Mouse (Mus musculus) midbrain, embryonic 16.5 days (tissue): Measurements from ENCODE around the gene Pidd1. TPM values are rescaled to one million over a fixed set of nuclear protein-coding genes. Genes with fewer than 3 reads are reported as not detected.
A peak's percentile ranks its signal among the peaks of the same experiment; 100 is the strongest.

Experiments used
- ATAC-seq: fragments of 200-750 bp; cut with Nextera tagmentation; 2 replicates; pipeline ENCODE4 v1.8.0; 2017; ENCODE audit warnings: moderate TSS enrichment
- H3K27ac ChIP-seq: fragments of 300-500 bp; sonication (generic); 2 replicates; pipeline ENCODE4 v1.5.1; 2014; ENCODE audit warnings: mild to moderate bottlenecking, low read length, mixed read lengths
- H3K27me3 ChIP-seq: fragments of 300-500 bp; sonication (generic); 2 replicates; pipeline ENCODE4 v1.6.1; 2014; ENCODE audit warnings: low read depth, low read length, mixed read lengths; ENCODE audit not compliant: control insufficient read depth, insufficient read depth
- H3K36me3 ChIP-seq: fragments of 300-500 bp; sonication (generic); 2 replicates; pipeline ENCODE4 v1.6.1; 2014; ENCODE audit warnings: mild to moderate bottlenecking, low read length, moderate library complexity, mixed read lengths; ENCODE audit not compliant: control insufficient read depth, insufficient read depth
- H3K4me1 ChIP-seq: fragments of 300-500 bp; sonication (generic); 2 replicates; pipeline ENCODE4 v1.6.1; 2014; ENCODE audit warnings: mild to moderate bottlenecking, low read length, mixed read lengths; ENCODE audit not compliant: control insufficient read depth, insufficient read depth
- H3K4me2 ChIP-seq: fragments of 300-500 bp; sonication (generic); 2 replicates; pipeline ENCODE4 v1.6.1; 2014; ENCODE audit warnings: mild to moderate bottlenecking, low read length, mixed read lengths
- H3K4me3 ChIP-seq: fragments of 300-500 bp; sonication (generic); 2 replicates; pipeline ENCODE4 v1.5.1; 2014; ENCODE audit warnings: low read depth, mild to moderate bottlenecking, low read length, moderate library complexity, mixed read lengths
- H3K9ac ChIP-seq: fragments of 300-500 bp; sonication (generic); 2 replicates; pipeline ENCODE4 v1.6.1; 2014; ENCODE audit warnings: low read depth, low read length, mixed read lengths
- H3K9me3 ChIP-seq: fragments of 300-500 bp; sonication (generic); replicated peaks from 2 replicates; pipeline ENCODE4 v1.6.1; 2014; ENCODE audit warnings: mild to moderate bottlenecking, low read length, mixed read lengths; ENCODE audit not compliant: control insufficient read depth, poor library complexity, severe bottlenecking
- WGBS: fragments of 180-500 bp; shearing (Covaris S2); extraction: QIAGEN DNeasy Blood & Tissue Kit; methylation state at CpG from one replicate; pipeline ENCODE4 v1.1.7; 2014; 5-methylcytosine and 5-hydroxymethylcytosine counted together
- polyA plus RNA-seq: library from polyadenylated mRNA; unstranded; fragments of >200 nt; fragmentation: Nextera tagmentation; extraction: Ambion mirVana; gene quantifications from 2 replicates; pipeline ENCODE4 v1.2.1, GENCODE M21; 2015

Pidd1 gene
- polyA plus RNA-seq, 1 experiment from 2014 or later: 2.4 TPM

DNA sequence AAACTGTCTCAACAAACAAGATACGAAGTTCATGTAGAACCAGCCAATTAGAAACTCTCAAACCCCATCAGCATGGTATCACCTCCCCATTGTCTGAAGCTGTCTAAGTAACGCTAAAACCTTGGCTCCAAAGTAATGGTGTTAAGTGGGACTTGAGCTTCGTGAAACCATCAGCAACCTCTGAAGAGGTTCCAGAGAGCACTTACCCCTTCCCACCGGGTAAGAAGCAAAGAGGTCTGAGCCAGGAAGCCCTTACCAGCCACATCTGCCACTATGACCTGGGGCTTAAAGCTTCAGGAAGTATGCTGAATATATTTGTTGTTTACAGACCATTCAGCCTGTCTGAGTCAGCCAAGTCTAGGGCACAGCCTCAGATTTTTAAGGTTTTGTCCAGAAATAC, 38.4 kb downstream of the Pidd1 start:
- H3K36me3 ChIP-seq: peaks cover 15% of the 10 kb centered on the region
- H3K4me1 ChIP-seq: no peaks in the 10 kb centered on the region
- ATAC-seq: no peak
- no peaks in the 10 kb centered on the region for H3K9me3 ChIP-seq
- no peaks in the 10 kb centered on the region for H3K27me3 ChIP-seq
- 91% methylated on average over 4 of the region's 4 CpGs for WGBS
- H3K9ac ChIP-seq: no peak overlapping the region
- no peak overlapping the region for H3K4me3 ChIP-seq
- no peak overlapping the region for H3K27ac ChIP-seq
- H3K4me2 ChIP-seq: no peak overlapping the region

DNA sequence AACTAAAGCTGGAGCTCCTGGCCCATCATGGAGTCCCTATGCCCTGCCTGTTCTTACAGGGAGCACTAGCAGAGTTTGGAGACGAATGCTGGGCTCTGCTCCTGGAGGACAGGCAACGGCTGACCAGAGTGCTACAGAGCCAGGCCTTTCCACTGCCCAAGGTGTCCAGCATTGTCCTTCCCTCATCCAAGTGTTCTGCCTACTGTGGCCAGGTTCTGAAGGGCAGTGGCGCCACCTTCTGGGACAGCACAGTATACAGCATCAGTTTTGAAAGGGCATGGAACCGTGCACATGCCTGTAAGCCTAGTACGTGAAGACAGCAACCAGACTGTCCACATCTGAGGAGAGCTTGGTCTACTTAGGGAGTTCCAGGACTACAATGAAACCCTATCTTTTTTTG, 40.5 kb downstream of the Pidd1 start:
- H3K27ac ChIP-seq: no peak overlapping the region
- no peak overlapping the region for H3K4me2 ChIP-seq
- WGBS: 47% methylated on average over 5 of the region's 5 CpGs
- ATAC-seq: no peak
- H3K9me3 ChIP-seq: no peaks in the 10 kb centered on the region
- H3K4me3 ChIP-seq: no peak overlapping the region
- H3K9ac ChIP-seq: 0 out of 2 replicates have a peak overlapping the region, but pooled peaks have one; percentile 6
- no peaks in the 10 kb centered on the region for H3K27me3 ChIP-seq
- H3K36me3 ChIP-seq: peaks cover 17% of the 10 kb centered on the region
- H3K4me1 ChIP-seq: no peaks in the 10 kb centered on the region

- no peaks in the 10 kb centered on the region for H3K9me3 ChIP-seq
- H3K4me1 ChIP-seq: peaks cover 11% of the 10 kb centered on the region
- H3K9ac ChIP-seq: no peak overlapping the region
- no peak overlapping the region for H3K4me3 ChIP-seq
- 76% methylated on average over 1 of the region's 1 CpGs for WGBS
- no peak overlapping the region for H3K4me2 ChIP-seq
- H3K36me3 ChIP-seq: peaks cover 12% of the 10 kb centered on the region
- H3K27ac ChIP-seq: no peak overlapping the region
- no peak for ATAC-seq
- peaks cover 2% of the 10 kb centered on the region; the same call in 1 of the 2 replicates for H3K27me3 ChIP-seq
These were observed 48.5 kb downstream of the Pidd1 start for GRCm38 (mm10) chr7:141395348-141395747.

DNA sequence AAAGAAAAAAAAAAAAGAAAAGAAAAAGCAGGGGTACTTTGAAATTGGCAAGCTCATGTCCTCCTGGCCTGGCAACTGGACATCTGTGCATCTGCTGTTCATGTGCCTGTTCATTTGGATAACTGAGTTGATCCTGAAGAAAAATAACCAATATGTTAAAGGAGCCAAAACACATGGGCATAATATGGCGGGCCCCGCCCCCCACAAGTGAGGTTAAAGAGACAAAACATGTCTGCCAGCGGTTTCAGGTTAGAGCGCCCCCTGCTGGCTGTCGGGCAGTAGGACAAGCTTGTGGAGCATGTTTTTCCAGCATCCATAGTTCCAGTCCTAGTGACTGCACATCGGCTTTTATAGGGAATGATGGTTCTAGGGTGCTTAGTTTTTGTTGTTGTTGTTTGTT, 49.1 kb downstream of the Pidd1 start:
- WGBS: 20% methylated on average over 6 of the region's 6 CpGs
- Histone ChIP-seq H3K4me1 (peaks cover 11% of the 10 kb centered on the region), H3K4me2 (no peak overlapping the region), H3K9ac (no peak overlapping the region), H3K27me3 (peaks cover 6% of the 10 kb centered on the region; the same call in 1 of the 2 replicates), H3K27ac (no peak overlapping the region), H3K36me3 (peaks cover 11% of the 10 kb centered on the region), H3K9me3 (no peaks in the 10 kb centered on the region), H3K4me3 (no peak overlapping the region)
- no peak for ATAC-seq

DNA sequence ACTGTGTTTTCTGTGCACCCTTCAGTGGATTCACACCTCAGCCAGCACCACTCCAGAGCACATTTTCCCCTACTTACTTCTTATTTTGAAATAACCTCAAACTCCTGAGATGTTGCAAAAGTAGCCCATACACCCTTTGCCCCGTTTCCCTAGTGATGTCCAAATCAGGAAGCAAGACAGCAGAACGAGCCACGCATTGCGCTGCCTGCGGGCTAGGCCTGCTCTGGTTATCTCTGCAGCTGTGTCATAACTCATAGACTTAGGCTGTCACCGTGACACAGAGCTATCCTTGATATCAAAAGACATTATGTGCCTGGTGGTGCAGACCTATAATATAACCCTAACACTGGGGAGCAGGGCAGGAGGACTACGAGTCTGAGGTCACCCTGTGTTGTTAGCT, 49.7 kb downstream of the Pidd1 start:
- H3K27ac ChIP-seq: no peak overlapping the region
- H3K36me3 ChIP-seq: peaks cover 9% of the 10 kb centered on the region
- peaks cover 11% of the 10 kb centered on the region for H3K4me1 ChIP-seq
- no peak overlapping the region for H3K4me2 ChIP-seq
- 93% methylated on average over 7 of the region's 7 CpGs for WGBS
- peaks cover 6% of the 10 kb centered on the region; the same call in 1 of the 2 replicates for H3K27me3 ChIP-seq
- H3K4me3 ChIP-seq: no peak overlapping the region
- H3K9ac ChIP-seq: no peak overlapping the region
- no peaks in the 10 kb centered on the region for H3K9me3 ChIP-seq
- ATAC-seq: no peak

DNA sequence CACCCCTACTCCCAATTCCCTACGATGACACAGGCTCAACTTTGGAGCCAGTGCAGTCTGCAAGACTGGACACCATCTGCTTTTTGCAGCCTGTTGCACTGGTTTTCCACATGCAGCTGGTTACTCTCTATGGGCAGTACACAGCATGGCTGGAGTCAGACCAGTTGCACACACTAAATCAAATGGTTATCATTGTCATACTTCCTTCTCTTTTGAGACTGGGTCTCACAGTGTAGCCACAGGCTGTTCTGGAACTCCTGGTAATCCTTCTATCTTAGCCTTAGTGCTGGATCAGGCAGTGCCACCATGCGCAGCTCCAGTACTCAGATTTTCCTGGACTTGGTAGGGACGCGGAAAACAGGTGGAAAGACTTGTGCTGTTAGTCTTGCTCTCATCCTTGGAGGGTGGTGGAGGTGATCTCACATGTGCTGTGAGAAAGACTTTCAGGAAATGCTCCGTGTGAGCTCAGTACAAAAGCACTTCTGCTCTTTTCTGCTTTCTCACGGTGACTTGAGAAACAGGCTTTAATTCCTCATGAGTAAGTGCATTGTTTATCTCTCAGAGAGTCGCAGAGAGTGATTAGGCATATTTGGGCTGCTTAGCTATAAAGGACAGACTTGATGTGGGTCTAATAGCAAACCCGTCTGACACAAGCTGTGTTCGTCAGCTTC, 51.1 kb downstream of the Pidd1 start:
- Histone ChIP-seq H3K27me3 (peaks cover 6% of the 10 kb centered on the region), H3K9ac (peak overlapping the region; percentile 75), H3K4me1 (peaks cover 11% of the 10 kb centered on the region), H3K9me3 (no peaks in the 10 kb centered on the region), H3K4me2 (peak overlapping the region; percentile 97), H3K4me3 (peak overlapping the region; percentile 70), H3K27ac (peak overlapping the region; percentile 82), H3K36me3 (peaks cover 3% of the 10 kb centered on the region)
- ATAC-seq: no peak; the same call in 1 of the 2 replicates
- 25% methylated on average over 9 of the region's 9 CpGs for WGBS

- peaks cover 6% of the 10 kb centered on the region for H3K27me3 ChIP-seq
- no peaks in the 10 kb centered on the region for H3K9me3 ChIP-seq
- peak within 1 kb of the TSS; percentile 82 for H3K27ac ChIP-seq
- peak within 1 kb of the TSS; percentile 75 for H3K9ac ChIP-seq
- peak within 1 kb of the TSS; percentile 97 for H3K4me2 ChIP-seq
- 0% methylated on average over 57 of the region's 57 CpGs for WGBS
- H3K4me1 ChIP-seq: peaks cover 11% of the 10 kb centered on the region
- peaks cover 3% of the 10 kb centered on the region for H3K36me3 ChIP-seq
- ATAC-seq: peak; percentile 94
- peak within 1 kb of the TSS; percentile 70 for H3K4me3 ChIP-seq
These were observed 51.9 kb downstream of the Pidd1 start, which contains the start of gene Taldo1 for GRCm38 (mm10) chr7:141391625-141392551. Taldo1 (plus strand) TSS chr7:141392199.

- Histone ChIP-seq H3K4me2 (no peak overlapping the region), H3K36me3 (no peaks in the 10 kb centered on the region), H3K27me3 (peaks cover 6% of the 10 kb centered on the region), H3K9me3 (no peaks in the 10 kb centered on the region), H3K9ac (no peak overlapping the region), H3K4me3 (no peak overlapping the region), H3K27ac (no peak overlapping the region), H3K4me1 (peaks cover 11% of the 10 kb centered on the region)
- WGBS: 53% methylated on average over 9 of the region's 9 CpGs
- no peak for ATAC-seq
These were observed 53.2 kb downstream of the Pidd1 start for GRCm38 (mm10) chr7:141390326-141391259.
